Mouse (Mus musculus): Measurements from ENCODE around the gene Wnt5a. TPM values are rescaled to one million over a fixed set of nuclear protein-coding genes. Genes with fewer than 3 reads are reported as not detected.

Gene Wnt5a
- polyA plus RNA-seq, 1 experiment from 2014 or later, result 14.9 TPM

- Histone ChIP-seq H3K27me3 (replicated peaks) (peaks cover 32% of the 10 kb centered on the region), H3K4me2 (peak overlapping the region; percentile 96), H3K27ac (replicated peaks) (peak overlapping the region; percentile 58), H3K36me3 (no peaks in the 10 kb centered on the region), H3K4me1 (peaks cover 62% of the 10 kb centered on the region), H3K4me3 (replicated peaks) (peak overlapping the region; percentile 55), H3K9me3 (replicated peaks) (no peaks in the 10 kb centered on the region), H3K9ac (replicated peaks) (peak overlapping the region; percentile 44)
- no peak for ATAC-seq (ENCODE audit: low FRiP score)
- 1% methylated on average over 29 of the region's 29 CpGs for WGBS
Measured at GRCm38 (mm10) chr14:28510341-28511028, 5.9 kb downstream of the Wnt5a start.

GRCm38 (mm10) chr14:28511029-28511651, 6.6 kb downstream of the Wnt5a start:
- ATAC-seq (ENCODE audit: low FRiP score), result no peak
- H3K4me1 ChIP-seq, result peaks cover 59% of the 10 kb centered on the region
- under 1% methylated on average over 41 of the region's 41 CpGs for whole genome bisulfite sequencing
- H3K4me2 ChIP-seq, result peak overlapping the region; percentile 96
- peak overlapping the region; percentile 44; the same call in 1 of the 2 replicates for H3K9ac ChIP-seq (replicated peaks)
- H3K27me3 ChIP-seq (replicated peaks), result peaks cover 33% of the 10 kb centered on the region
- H3K4me3 ChIP-seq (replicated peaks), result peak overlapping the region; percentile 55
- no peaks in the 10 kb centered on the region for H3K9me3 ChIP-seq (replicated peaks)
- H3K27ac ChIP-seq (replicated peaks), result peak overlapping the region; percentile 58; the same call in 1 of the 2 replicates
- H3K36me3 ChIP-seq, result no peaks in the 10 kb centered on the region

GRCm38 (mm10) chr14:28512805-28513590, 8.4 kb downstream of the Wnt5a start:
- no peak overlapping the region for H3K27ac ChIP-seq (replicated peaks)
- peaks cover 43% of the 10 kb centered on the region for H3K4me1 ChIP-seq
- H3K9me3 ChIP-seq (replicated peaks), result no peaks in the 10 kb centered on the region
- WGBS, result 71% methylated on average over 5 of the region's 5 CpGs
- peaks cover 28% of the 10 kb centered on the region for H3K27me3 ChIP-seq (replicated peaks)
- no peaks in the 10 kb centered on the region for H3K36me3 ChIP-seq
- H3K4me2 ChIP-seq, result no peak overlapping the region
- H3K4me3 ChIP-seq (replicated peaks), result no peak overlapping the region
- H3K9ac ChIP-seq (replicated peaks), result no peak overlapping the region
- no peak for ATAC-seq (ENCODE audit: low FRiP score)

GRCm38 (mm10) chr14:28514171-28514570, 9.6 kb downstream of the Wnt5a start:
- no peak overlapping the region for H3K9ac ChIP-seq (replicated peaks)
- H3K27ac ChIP-seq (replicated peaks), result no peak overlapping the region
- no peaks in the 10 kb centered on the region for H3K9me3 ChIP-seq (replicated peaks)
- H3K4me3 ChIP-seq (replicated peaks), result no peak overlapping the region
- H3K4me2 ChIP-seq, result no peak overlapping the region
- no peak for ATAC-seq (ENCODE audit: low FRiP score)
- peaks cover 32% of the 10 kb centered on the region for H3K4me1 ChIP-seq
- 34% methylated on average over 2 of the region's 2 CpGs for WGBS
- H3K27me3 ChIP-seq (replicated peaks), result peaks cover 18% of the 10 kb centered on the region
- no peaks in the 10 kb centered on the region for H3K36me3 ChIP-seq

- no peak overlapping the region for H3K4me2 ChIP-seq
Measured at GRCm38 (mm10) chr14:28515331-28515730, 10.8 kb downstream of the Wnt5a start.

GRCm38 (mm10) chr14:28517631-28518560, 13.3 kb downstream of the Wnt5a start:
- Histone ChIP-seq H3K4me2 (no peak overlapping the region), H3K36me3 (no peaks in the 10 kb centered on the region), H3K9me3 (replicated peaks) (no peaks in the 10 kb centered on the region), H3K9ac (replicated peaks) (no peak overlapping the region), H3K4me1 (0 out of 2 replicates have a peak, but pooled peaks cover 6% of the 10 kb centered on the region), H3K4me3 (replicated peaks) (no peak overlapping the region), H3K27ac (replicated peaks) (no peak overlapping the region), H3K27me3 (replicated peaks) (0 out of 2 replicates have a peak, but pooled peaks cover 10% of the 10 kb centered on the region)
- no peak for ATAC-seq (ENCODE audit: low FRiP score)
- 84% methylated on average over 39 of the region's 39 CpGs for WGBS

More at GRCm38 (mm10) chr14:28515331-28515730, 10.8 kb downstream of the Wnt5a start:
- Histone ChIP-seq H3K9me3 (replicated peaks) (no peaks in the 10 kb centered on the region), H3K27ac (replicated peaks) (no peak overlapping the region), H3K27me3 (replicated peaks) (peaks cover 14% of the 10 kb centered on the region; the same call in 1 of the 2 replicates), H3K4me1 (peaks cover 20% of the 10 kb centered on the region), H3K9ac (replicated peaks) (no peak overlapping the region), H3K36me3 (no peaks in the 10 kb centered on the region), H3K4me3 (replicated peaks) (no peak overlapping the region)
- WGBS, result 59% methylated on average over 6 of the region's 6 CpGs
- ATAC-seq (ENCODE audit: low FRiP score), result no peak

GRCm38 (mm10) chr14:28521106-28521505, 16.6 kb downstream of the Wnt5a start:
- Histone ChIP-seq H3K4me3 (replicated peaks) (no peak overlapping the region), H3K27me3 (replicated peaks) (no peaks in the 10 kb centered on the region), H3K9ac (replicated peaks) (no peak overlapping the region), H3K4me1 (no peaks in the 10 kb centered on the region), H3K4me2 (no peak overlapping the region), H3K27ac (replicated peaks) (no peak overlapping the region), H3K9me3 (replicated peaks) (no peaks in the 10 kb centered on the region), H3K36me3 (no peaks in the 10 kb centered on the region)
- ATAC-seq (ENCODE audit: low FRiP score), result no peak
- 93% methylated on average over 1 of the region's 1 CpGs for WGBS

- 85% methylated on average over 21 of the region's 21 CpGs for WGBS
- H3K9me3 ChIP-seq (replicated peaks), result no peaks in the 10 kb centered on the region
- ATAC-seq (ENCODE audit: low FRiP score), result no peak
- H3K27me3 ChIP-seq (replicated peaks), result no peaks in the 10 kb centered on the region
- no peak overlapping the region for H3K27ac ChIP-seq (replicated peaks)
- H3K36me3 ChIP-seq, result no peaks in the 10 kb centered on the region
- no peaks in the 10 kb centered on the region for H3K4me1 ChIP-seq
- H3K4me2 ChIP-seq, result no peak overlapping the region
- H3K9ac ChIP-seq (replicated peaks), result no peak overlapping the region
- no peak overlapping the region for H3K4me3 ChIP-seq (replicated peaks)
Measured at GRCm38 (mm10) chr14:28522611-28523010, 18.1 kb downstream of the Wnt5a start.

- H3K4me3 ChIP-seq (replicated peaks), result no peak overlapping the region
- no peak overlapping the region for H3K27ac ChIP-seq (replicated peaks)
- no peaks in the 10 kb centered on the region for H3K4me1 ChIP-seq
- no peak for ATAC-seq (ENCODE audit: low FRiP score)
- WGBS, result 65% methylated on average over 1 of the region's 1 CpGs
- no peak overlapping the region for H3K9ac ChIP-seq (replicated peaks)
- no peaks in the 10 kb centered on the region for H3K27me3 ChIP-seq (replicated peaks)
- H3K36me3 ChIP-seq, result no peaks in the 10 kb centered on the region
- no peaks in the 10 kb centered on the region for H3K9me3 ChIP-seq (replicated peaks)
- no peak overlapping the region for H3K4me2 ChIP-seq
Measured at GRCm38 (mm10) chr14:28525566-28525965, 21.0 kb downstream of the Wnt5a start.

- Histone ChIP-seq H3K4me3 (replicated peaks) (no peak overlapping the region), H3K9ac (replicated peaks) (no peak overlapping the region), H3K27me3 (replicated peaks) (no peaks in the 10 kb centered on the region), H3K9me3 (replicated peaks) (no peaks in the 10 kb centered on the region), H3K27ac (replicated peaks) (no peak overlapping the region), H3K36me3 (no peaks in the 10 kb centered on the region), H3K4me1 (no peaks in the 10 kb centered on the region), H3K4me2 (no peak overlapping the region)
- ATAC-seq (ENCODE audit: low FRiP score), result no peak
- 72% methylated on average over 2 of the region's 2 CpGs for WGBS
Measured at GRCm38 (mm10) chr14:28528151-28528685, 23.7 kb downstream of the Wnt5a start.

- ATAC-seq (ENCODE audit: low FRiP score), result no peak
- no peak overlapping the region for H3K9ac ChIP-seq (replicated peaks)
- peaks cover 3% of the 10 kb centered on the region; the same call in 1 of the 2 replicates for H3K4me1 ChIP-seq
- no peak overlapping the region for H3K4me2 ChIP-seq
- 33% methylated on average over 1 of the region's 1 CpGs for WGBS
- no peak overlapping the region for H3K27ac ChIP-seq (replicated peaks)
- H3K36me3 ChIP-seq, result no peaks in the 10 kb centered on the region
- H3K9me3 ChIP-seq (replicated peaks), result no peaks in the 10 kb centered on the region
- no peaks in the 10 kb centered on the region for H3K27me3 ChIP-seq (replicated peaks)
- no peak overlapping the region for H3K4me3 ChIP-seq (replicated peaks)
Measured at GRCm38 (mm10) chr14:28531531-28531930, 27.0 kb downstream of the Wnt5a start.

Measured in neural tube, embryonic 15.5 days (tissue).